Mouse (Mus musculus): Measurements from ENCODE around the gene Ugt1a9.
"Not testable (repeated sequence)": the region's sequence is repeated elsewhere in the genome, so short reads cannot be mapped to it uniquely, and the experiment has no call there.

DNA sequence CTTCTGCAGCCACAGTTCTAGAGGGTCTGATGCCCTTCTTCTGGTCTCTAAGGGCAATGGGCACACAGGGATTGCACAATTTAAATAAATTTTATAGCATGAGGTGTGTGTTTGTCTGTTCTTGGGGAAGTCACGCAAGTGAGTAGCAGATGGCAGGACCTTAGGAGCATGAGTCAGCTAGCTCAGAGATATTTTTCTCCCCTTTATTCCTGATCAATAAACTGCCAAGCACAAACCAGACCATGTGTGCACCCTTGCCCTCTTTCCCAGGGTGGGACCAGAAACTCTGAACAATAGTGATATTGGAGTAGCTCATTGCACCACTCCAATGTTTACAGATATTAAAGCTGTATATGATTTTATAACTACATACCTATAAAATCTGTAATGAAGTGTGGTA lies 59.6 kb downstream of the Ugt1a9 start:
- not testable (repeated sequence) for TF ChIP-seq CTCF (IDR thresholded peaks at IDR 0.05); POLR2A (IDR thresholded peaks at IDR 0.05; ENCODE audit: insufficient read depth, low read depth, low read length); EP300 (IDR thresholded peaks at IDR 0.05; ENCODE audit: insufficient read depth, low read depth, low read length)
